Mouse (Mus musculus): ENCODE measurements around the gene Ptpra. TPM values are rescaled to one million over a fixed set of nuclear protein-coding genes. Genes with fewer than 3 reads are reported as not detected.

Gene Ptpra
- 100 to 1,000 TPM; 283 to 297 TPM for total RNA-seq (2021)
- long read RNA-seq, full-length matches to known transcripts: 102 of 237 reads
- long read RNA-seq, partial matches to known transcripts: 22 of 237 reads
- long read RNA-seq, other reads (novel, unspliced or antisense): 113 of 237 reads

DNA sequence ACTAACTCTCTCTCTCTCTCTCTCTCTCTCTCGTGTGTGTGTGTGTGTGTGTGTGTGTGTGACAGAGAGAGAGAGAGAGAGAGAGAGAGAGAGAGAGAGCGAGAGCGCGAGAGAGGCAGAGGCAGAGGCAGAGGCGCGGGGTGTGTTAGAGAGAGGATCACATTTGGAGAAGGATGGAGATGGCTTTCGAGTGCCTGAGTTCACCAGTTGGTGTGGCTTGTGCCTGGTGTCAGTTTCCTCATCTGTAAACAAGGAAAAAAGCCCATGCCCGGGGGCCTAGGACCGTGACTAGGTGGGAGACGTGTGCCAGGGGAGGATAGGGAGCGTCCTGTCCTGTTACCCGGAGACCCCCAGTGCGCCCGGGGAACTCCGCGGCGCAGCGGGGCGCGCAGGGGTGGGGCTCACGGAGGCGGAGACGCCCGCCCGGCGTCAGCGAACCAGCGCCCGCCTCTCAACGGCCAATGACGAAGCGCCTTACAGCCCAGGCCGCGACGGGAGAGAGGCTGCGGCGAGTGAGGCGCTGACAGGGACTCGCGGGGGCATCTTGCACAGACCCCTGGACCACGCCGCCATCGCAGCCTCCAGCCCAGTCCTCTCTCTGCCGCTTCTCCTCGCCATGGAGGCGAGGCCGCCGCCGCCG, at the start of gene Ptpra:
TSS of gene Ptpra (plus strand) at position 485 of the 640 bp plus-strand sequence.
- peak; percentile 95 to 96 for DNase-seq (ENCODE audit: low spot score in 2 of 2)

DNA sequence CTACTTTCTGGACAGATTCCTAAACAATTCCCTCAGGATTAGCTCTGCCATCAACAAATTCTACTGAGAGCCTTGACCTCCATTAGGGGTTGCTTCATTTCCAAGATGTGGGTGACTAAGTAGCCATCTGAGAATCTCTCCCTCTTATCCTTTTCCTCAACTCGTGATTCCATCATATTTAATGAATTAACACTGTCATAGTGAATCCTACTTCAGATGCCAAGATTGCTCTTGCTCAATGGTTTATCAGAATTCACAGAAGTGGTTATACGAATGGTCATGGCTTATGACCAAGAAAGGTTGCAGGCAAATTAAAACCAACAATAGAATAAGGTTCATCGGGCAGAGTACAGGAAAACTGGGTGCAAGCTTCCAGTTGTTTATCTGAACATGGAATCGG, 48.2 kb upstream of the Ptpra start:
- DNase-seq (ENCODE audit: low spot score in 2 of 2): no peak

DNA sequence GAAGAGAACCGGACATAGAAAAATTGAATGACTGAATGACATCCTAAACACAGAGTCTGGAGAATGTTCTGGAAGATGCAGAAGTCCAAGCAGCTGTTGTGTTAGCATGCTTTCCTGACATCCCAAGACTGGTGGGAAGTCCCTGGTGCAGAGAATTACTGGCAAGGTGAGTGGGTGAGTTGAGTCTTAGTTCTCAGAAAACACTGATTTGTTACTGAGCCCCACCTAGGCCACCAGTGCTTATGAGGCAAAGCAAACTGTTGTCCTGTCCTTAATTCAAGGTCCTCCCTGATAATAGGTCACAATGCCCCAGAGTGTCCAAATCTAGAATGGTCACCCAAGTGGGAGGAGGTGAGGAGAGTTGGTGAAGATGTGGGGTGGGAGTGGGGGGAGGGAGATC, 45.1 kb upstream of the Ptpra start, which contains the start of the genes Gm28372 and 1700020A23Rik:
TSS of gene Gm28372 (plus strand) at position 301 of the 400 bp plus-strand sequence.
TSS of gene 1700020A23Rik (plus strand) at position 321 of the 400 bp plus-strand sequence.
- no peak for DNase-seq (ENCODE audit: low spot score in 2 of 2)

DNA sequence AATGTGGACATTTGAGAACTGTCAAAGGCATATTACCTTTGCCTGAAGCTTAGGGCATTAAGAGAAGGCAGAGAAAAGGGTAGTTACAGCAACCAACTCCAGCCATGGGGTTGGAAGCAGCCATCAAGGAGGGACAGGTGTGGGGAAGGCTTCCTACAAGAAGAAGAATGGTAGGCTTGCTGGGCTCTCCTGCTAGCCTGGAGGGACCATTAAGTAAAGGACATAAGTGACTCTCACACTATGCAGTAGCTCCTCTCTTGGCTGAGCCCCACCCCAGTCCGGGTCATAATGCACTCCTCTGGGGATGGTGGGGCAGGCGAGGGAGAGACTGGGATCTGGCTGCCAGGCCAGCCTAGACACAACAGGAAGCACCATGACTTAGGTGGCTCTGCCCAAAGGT, 43.9 kb upstream of the Ptpra start, which contains the start of gene Tmem239:
TSS of gene Tmem239 (plus strand) at position 301 of the 400 bp plus-strand sequence.
- no peak for DNase-seq (ENCODE audit: low spot score in 2 of 2)

DNA sequence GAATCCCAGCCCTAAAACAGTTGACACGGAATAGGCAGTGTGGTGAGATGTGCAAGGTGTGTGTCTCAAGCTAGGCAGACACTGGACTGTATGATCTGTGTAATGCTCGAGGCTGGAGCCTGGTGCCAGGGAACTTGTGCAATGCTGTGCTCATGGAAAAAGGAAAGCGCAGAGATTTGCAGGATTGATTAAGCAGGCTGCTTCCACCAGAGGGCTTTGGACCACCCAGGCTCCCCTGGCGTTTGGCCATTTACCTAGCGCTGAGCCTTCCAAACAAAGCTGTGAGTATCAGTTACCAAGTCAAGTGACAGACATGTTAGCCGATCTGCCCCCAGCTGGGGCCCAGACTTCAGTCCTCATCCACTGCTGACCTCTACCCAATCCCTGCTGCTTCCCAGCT, 41.9 kb upstream of the Ptpra start:
- no peak for DNase-seq (ENCODE audit: low spot score in 2 of 2)

DNA sequence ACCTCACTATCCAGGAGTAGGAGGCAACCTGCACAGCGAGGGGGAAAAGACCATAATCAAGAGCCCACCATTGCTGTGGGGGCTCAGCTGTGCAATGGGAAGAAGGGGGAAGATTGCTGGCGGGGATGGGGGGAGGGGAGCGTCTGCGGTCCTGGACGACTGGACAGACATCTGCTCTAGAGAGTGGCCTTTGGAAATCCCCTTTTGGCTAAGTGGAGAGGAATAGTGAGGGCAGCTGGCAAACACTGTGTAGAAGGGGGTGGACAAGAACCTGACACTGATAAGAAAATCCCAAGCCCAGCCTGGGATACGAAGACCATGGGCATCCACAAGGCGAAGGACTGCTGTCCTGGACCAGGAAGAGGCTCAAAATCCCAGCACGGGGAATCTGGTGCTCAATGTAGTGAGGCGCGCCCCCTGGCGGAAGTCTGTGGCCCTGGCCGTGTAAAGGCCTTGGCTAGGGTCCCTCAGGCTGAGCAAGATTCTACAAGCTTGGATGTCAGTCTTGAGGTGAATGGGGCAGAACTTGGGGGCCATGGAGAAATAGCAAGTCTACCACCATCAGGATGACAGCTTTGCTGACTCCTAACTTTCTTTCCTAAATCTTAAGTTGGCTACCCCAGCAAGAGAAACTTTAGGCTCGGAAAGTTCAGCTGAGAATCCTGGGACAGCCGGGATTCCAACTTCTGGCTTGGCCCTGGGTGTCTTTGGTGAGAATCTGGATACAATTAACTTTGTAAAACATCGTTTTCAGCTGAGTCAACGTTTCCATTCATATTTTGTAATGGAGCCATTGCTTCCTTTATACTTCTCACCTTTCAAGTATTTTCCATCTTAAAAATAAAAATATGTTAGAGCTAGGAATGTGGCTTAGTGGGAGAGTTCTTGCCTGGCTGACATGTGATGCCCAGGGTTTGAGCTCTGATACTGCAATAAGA, 38.3 kb upstream of the Ptpra start:
- DNase-seq (ENCODE audit: low spot score in 2 of 2): peak; percentile 86 to 87

DNA sequence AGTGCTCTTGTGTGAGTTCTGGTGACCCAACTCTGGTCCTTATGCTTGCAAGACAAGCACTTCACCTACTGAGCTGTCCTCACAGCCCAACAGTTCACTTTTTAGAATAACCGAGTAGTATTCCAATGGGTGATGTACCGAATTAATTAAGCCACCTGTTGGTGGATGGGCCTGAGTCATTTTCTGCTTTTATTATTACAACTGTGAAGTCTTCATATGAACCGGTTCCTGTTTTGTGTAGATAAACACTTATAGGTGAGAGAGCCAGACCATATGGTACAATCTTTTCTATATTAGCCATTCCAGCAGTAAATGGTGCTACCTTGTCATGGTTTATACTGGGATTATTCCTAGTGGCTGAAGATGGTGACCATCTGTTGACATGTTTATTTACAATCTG, 37.3 kb upstream of the Ptpra start:
- no peak for DNase-seq (ENCODE audit: low spot score in 2 of 2)

DNA sequence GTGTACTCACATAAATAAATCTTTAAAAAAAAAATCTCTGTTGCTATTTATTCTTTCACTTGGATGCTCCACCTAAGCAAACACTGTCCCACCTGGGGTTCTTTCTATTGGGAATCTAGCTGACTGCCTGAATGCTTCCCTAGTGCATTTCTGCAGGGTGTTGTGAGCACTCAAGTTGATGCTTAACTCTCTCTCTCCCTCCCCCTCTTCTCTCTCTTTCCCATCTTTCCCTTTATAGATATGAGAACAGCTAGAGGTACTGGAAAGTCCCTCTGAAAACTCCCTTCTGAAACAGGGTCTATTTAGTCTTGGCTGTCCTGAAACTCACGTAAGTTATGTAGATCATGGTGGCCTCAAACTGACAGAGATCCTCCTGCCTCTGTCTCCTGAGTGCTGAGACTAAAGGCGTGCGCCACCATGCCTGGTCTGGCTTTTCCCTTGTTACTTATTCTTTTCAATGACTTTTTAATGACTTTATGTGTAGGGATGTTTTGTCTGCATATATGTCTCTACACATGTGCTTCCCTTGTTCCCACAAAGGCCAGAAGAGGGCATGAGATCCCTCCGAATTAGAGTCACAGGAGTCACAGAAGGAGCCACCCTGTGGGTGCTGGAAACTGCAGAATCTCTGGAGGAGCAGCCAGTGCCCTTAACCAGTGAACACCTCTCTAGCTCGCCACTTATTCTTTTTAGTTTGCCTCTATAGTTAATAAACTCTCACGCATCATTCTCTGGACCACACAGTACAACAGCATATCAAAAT, 35.8 kb upstream of the Ptpra start:
- DNase-seq (ENCODE audit: low spot score in 2 of 2): no peak

DNA sequence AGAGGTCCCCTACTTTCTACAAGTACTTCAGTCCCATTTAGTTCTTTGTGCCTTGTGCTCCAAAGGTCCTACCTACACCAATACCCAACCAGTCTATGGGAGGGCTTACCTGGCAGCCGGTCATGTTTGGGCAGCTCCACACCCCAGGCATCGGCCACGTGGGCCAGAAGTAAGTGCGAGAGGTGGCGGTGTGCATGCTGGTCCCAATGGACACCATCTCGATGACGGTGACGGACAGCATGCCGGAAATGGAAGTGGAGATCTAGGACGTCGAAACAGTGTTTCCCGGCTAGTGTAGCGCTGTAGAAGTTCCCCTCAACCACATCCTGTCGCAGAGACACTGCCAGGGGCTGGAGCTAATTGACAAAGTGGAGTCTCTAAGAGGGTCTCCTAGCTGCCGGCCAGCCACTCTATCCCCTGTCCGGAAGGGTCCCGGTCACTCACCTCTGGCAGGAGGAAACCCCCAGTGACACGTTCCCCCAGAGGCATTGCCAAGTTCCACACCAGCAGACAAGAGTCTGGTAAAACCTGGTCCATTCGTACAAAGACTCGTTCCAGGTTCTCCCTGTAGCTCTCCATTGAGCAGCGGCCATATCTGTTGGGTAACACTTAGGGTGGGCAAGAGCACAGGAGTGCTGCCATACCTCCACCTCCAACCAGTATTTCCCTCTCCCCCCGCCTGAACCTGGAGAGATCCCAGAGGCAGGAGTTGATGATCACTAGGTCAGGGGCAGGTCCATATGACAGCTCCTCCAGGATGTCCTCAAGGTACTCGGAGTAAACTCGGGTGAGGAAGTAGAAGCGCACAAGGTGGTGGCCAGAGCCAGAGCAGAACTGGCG, 28.1 kb upstream of the Ptpra start:
- no peak for DNase-seq (ENCODE audit: low spot score in 2 of 2)

DNA sequence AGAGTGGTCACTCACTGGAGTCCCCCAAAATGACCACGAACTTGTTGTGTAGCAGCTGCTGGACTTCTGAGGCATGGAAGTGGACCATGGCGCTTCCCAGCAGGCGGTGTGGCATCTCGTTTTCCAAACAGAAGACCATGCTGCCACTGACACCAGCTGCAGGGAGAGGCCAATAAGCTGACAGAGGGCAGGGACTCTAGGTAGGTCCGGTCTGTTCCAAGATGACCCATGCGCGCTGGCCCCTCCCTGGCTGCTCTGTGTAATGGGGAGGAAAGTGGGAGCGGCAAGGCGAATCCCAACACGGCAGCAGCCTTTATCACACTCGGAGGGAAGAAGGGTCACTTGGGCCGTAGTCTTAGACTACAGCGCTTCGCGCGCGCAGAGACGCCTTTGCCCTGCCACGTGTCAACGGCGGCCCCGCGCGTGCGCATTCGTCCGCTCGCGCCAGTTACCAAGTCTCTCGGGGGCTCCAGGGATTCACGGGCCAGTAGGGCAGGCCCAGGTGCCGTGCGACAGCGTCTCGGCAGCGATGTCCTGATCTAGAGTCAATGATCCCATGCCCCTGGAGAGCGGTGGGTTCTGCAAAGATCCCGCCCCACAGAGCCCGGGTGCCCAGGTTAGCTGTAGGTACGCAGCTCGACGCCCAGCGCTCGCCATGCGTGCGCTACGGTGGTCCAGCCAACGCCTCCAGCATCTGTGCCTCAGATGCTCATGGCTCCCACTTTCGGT, 26.5 kb upstream of the Ptpra start:
- DNase-seq (ENCODE audit: low spot score in 2 of 2): peak; percentile 79 to 83

DNA sequence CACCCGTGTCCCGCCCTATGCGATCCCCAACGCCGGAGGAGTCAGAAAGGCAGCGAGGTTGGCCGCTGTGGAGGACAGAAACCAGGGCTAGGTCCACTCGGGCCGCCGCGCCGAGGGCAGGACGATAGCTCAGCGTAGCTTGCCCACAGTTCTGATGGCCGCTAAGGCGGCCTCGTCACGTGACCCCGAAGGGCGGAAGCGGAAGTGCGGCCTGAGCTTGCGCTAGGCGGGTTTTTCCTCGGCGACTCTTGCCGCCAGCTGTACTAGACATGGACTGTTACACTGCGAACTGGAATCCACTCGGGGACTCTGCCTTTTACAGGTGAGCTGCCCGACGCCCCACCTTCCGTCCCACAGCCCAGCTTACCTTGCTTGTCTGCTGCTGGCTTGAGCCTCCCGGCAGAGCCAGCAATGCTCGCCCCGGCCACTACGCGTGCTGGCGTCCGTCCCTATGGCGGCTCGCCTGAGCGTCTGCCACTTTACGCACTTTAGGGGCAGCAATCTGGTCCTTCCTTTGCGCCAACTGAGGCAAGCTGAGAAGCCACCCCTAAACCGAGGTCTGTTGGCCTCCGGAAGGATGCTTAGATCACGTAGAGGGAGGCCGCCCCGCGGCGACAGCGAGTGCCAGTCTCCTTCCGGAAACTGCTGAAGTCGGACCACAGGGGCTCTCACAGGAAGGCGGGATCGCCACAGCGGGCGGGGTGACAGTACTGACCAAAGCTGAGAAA, 25.8 kb upstream of the Ptpra start, which contains the start of the genes Vps16 and Pced1a:
TSS of gene Vps16 (plus strand) at position 214 of the 728 bp plus-strand sequence.
TSS of gene Pced1a (minus strand) at position 576 of the 728 bp plus-strand sequence.
- DNase-seq (ENCODE audit: low spot score in 2 of 2): peak; percentile 89 to 93

DNA sequence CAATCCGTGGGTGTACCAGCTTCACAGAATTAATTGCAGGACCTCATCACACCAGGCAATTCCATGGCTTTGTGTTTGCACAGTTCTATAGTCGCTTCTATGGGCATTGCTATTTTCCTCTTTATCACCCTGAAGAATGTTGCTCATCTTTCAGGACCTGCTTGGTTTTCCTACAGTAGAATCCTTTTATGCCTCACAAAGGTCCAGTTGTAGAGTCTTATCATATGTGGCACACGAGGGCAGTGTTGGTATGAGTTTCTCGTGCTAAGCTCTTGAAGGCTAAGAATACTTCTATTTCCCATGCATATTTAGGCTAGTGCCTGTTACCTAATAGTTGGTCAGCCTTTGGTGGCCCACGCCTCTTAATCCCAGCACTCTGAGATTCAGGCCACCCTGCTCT, 25.0 kb upstream of the Ptpra start:
- no peak for DNase-seq (ENCODE audit: low spot score in 2 of 2)

DNA sequence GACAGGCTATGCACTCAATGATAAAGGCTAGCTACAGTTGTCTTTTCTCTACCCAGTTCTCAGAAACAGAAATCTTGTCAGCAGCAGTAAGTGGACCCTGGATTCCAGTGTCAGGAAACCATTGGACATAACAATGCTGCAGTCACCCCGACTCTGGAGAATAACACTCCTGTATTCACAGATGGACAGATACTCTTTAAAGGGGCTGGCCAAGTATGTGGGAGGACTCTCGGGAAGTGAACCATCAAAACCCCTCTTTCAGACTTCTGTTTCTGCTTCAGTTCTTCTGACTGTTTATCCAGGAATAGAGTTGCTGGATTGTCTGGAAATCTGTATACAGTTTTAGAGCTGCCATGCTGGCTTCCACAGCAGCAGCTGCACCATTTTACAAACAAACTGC, 20.2 kb upstream of the Ptpra start:
- DNase-seq (ENCODE audit: low spot score in 2 of 2): no peak

DNA sequence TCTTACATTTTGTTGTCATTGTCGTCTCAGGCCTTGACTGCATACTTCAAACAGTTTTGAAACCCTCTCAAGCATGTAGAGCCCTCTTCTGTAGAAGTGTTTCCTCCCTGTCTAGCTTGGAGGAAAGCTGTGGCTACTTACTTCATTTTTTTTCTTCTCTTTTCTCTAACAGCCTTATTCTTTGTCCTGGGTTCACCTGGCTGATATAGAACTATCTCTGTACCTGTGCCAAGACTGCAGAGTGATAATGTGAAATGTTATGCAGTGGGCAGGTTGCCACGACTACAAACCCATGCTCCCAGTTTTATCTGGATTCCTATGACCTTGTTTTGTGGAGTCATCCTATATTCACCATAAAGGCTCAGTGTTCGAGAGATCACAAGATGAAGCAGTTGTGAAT, 19.6 kb upstream of the Ptpra start:
- DNase-seq (ENCODE audit: low spot score in 2 of 2): no peak

DNA sequence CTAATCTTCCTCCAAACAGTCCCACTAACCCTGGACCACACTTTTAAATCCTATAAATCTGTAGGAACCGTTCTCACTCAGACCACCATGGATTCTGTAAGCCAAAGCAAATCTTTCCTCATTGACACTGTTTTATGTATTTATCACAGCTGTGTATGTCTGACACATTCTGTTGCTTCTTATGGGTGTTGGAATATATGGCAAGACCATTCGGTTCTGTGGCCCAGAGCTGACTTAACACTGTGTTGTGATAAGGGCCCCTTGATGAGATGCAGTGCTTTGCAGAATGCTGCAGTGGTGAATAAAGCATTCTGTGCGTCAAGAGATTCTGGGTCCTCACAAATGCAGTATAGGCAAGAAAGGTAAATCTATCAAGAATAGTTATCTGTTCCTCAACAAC, 17.9 kb upstream of the Ptpra start:
- DNase-seq (ENCODE audit: low spot score in 2 of 2): no peak

DNA sequence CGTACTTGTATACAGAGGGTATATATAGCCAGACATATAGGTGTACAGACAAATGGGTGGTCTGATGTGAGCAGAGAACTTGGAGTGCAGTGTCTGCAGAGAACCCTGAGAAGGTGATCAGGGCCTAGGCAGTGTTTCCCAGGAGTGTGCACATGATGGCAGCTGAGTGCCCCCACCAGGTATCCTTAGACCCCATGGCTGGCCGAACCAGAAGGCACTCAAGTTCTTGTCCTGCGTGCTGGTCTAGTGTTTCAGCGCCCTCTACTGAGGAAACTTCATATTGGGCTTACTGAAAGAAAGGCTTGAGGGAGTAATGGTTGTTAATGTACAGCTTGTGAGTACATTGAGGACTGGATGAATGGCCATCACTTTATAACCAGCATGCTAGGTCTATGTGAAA, 16.9 kb upstream of the Ptpra start:
- DNase-seq (ENCODE audit: low spot score in 2 of 2): peak in 1 of 2 experiments; percentile 53

DNA sequence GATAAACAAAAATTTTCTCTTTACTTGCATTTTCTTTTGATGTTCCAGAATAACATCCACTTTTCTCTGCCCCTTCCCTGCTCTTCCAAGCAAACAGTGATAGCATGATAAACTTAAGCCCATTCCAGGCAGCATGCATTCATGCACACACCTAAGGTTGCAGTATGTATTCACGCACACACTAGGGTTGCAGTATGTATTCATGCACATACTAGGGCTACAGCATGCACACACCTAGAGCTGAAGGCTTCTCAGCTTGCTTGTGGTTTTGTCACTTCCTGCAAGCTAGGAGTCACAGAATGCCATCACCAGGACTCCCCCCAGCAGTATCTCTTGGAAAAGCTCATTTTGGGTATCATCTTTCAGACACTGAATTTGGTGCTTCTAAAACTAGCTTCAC, 13.3 kb upstream of the Ptpra start:
- DNase-seq (ENCODE audit: low spot score in 2 of 2): no peak

DNA sequence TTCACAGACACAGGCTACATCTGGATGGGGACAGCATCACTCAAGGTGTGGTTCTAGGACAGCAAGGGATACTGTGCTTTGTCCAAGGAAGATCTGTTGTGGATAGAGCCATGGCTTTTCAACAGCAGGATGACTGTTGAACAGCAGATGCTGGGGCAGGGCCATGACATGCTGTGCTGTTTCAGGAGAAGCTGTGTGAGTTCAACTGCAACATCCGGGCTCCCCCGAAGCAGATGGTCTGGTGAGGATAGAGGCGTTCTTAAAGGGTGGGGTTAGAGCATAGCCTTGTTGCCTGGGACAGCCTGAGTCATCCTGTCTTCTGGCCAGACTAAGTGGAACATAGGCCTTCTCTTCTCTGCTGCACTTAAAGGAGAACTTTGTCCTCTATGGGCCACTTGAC, 11.2 kb upstream of the Ptpra start:
- no peak for DNase-seq (ENCODE audit: low spot score in 2 of 2)

Measured in layer of hippocampus, postnatal 10 days (tissue).